Mouse (Mus musculus) neural tube, embryonic 14.5 days (tissue): ENCODE measurements around the gene Brf1. TPM values are rescaled to one million over a fixed set of nuclear protein-coding genes. Genes with fewer than 3 reads are reported as not detected.

Experiments
- ATAC-seq: fragments of 200-750 bp; cut with Nextera tagmentation; 2 replicates; pipeline ENCODE4 v1.8.0; 2017; ENCODE audit warnings: low read depth, mild to moderate bottlenecking, moderate TSS enrichment, moderate library complexity
- H3K27ac ChIP-seq: fragments of 300-500 bp; sonication (generic); 2 replicates; pipeline ENCODE4 v1.5.1; 2014; ENCODE audit warnings: low read depth, mild to moderate bottlenecking, control low read depth, low read length, moderate library complexity, mixed read lengths
- H3K27me3 ChIP-seq: fragments of 300-500 bp; sonication (generic); 2 replicates; pipeline ENCODE4 v1.6.1; 2014; ENCODE audit warnings: low read length; ENCODE audit not compliant: control insufficient read depth, insufficient read depth
- H3K36me3 ChIP-seq: fragments of 300-500 bp; sonication (generic); 2 replicates; pipeline ENCODE4 v1.6.1; 2014; ENCODE audit warnings: low read length, mixed read lengths; ENCODE audit not compliant: control insufficient read depth, insufficient read depth
- H3K4me1 ChIP-seq: fragments of 300-500 bp; sonication (generic); 2 replicates; pipeline ENCODE4 v1.6.1; 2014; ENCODE audit warnings: low read length; ENCODE audit not compliant: control insufficient read depth, insufficient read depth
- H3K4me2 ChIP-seq: fragments of 300-500 bp; sonication (generic); 2 replicates; pipeline ENCODE4 v1.6.1; 2014; ENCODE audit warnings: mild to moderate bottlenecking, low read depth, low read length, control low read depth
- H3K4me3 ChIP-seq: fragments of 300-500 bp; sonication (generic); 2 replicates; pipeline ENCODE4 v1.5.1; 2014; ENCODE audit warnings: low read depth, low read length, control low read depth, mixed read lengths
- H3K9ac ChIP-seq: fragments of 300-500 bp; sonication (generic); replicated peaks from 2 replicates; pipeline ENCODE4 v1.6.1; 2014; ENCODE audit warnings: low read depth, mild to moderate bottlenecking, control low read depth, low read length, mixed read lengths
- H3K9me3 ChIP-seq: fragments of 300-500 bp; sonication (generic); 2 replicates; pipeline ENCODE4 v1.6.1; 2016; ENCODE audit warnings: low read length; ENCODE audit not compliant: control insufficient read depth
- WGBS: fragments of 180-500 bp; shearing (Covaris S2); extraction: QIAGEN DNeasy Blood & Tissue Kit; methylation state at CpG from one replicate; pipeline ENCODE4 v1.1.7; 2014; 5-methylcytosine and 5-hydroxymethylcytosine counted together
- polyA plus RNA-seq: library from polyadenylated mRNA; unstranded; fragments of >200 nt; fragmentation: Nextera tagmentation; extraction: Ambion mirVana; gene quantifications from 2 replicates; pipeline ENCODE4 v1.2.1, GENCODE M21; 2014

The Brf1 gene
- polyA plus RNA-seq, 1 experiment from 2014 or later: 52.1 TPM

- ATAC-seq: peak; percentile 18; the same call in 1 of the 2 replicates
- Histone ChIP-seq H3K36me3 (peaks cover 13% of the 10 kb centered on the region; the same call in 1 of the 2 replicates), H3K27me3 (no peaks in the 10 kb centered on the region), H3K9ac (no peak overlapping the region), H3K27ac (no peak overlapping the region), H3K4me1 (peaks cover 6% of the 10 kb centered on the region; the same call in 1 of the 2 replicates), H3K9me3 (no peaks in the 10 kb centered on the region), H3K4me2 (no peak overlapping the region), H3K4me3 (no peak overlapping the region)
- 29% methylated on average over 4 of the region's 4 CpGs for WGBS
These were observed 44.7 kb downstream of the Brf1 start for GRCm38 (mm10) chr12:112955800-112956199.

- Histone ChIP-seq H3K36me3 (no peaks in the 10 kb centered on the region), H3K9me3 (no peaks in the 10 kb centered on the region), H3K27me3 (no peaks in the 10 kb centered on the region), H3K4me1 (peaks cover 13% of the 10 kb centered on the region; the same call in 1 of the 2 replicates), H3K27ac (no peak overlapping the region), H3K9ac (no peak overlapping the region), H3K4me3 (no peak overlapping the region), H3K4me2 (no peak overlapping the region)
- WGBS: 89% methylated on average over 3 of the region's 3 CpGs
- ATAC-seq: no peak
These were observed 47.5 kb downstream of the Brf1 start for GRCm38 (mm10) chr12:112952926-112953565.

GRCm38 (mm10) chr12:112952433-112952832, 48.1 kb downstream of the Brf1 start:
- no peak overlapping the region for H3K4me3 ChIP-seq
- ATAC-seq: no peak
- H3K27ac ChIP-seq: no peak overlapping the region

GRCm38 (mm10) chr12:112951150-112951842, 49.2 kb downstream of the Brf1 start:
- Histone ChIP-seq H3K4me2 (peak overlapping the region; percentile 77), H3K27ac (peak overlapping the region; percentile 83), H3K36me3 (no peaks in the 10 kb centered on the region), H3K9ac (peak overlapping the region; percentile 72), H3K9me3 (no peaks in the 10 kb centered on the region), H3K4me1 (peaks cover 13% of the 10 kb centered on the region; the same call in 1 of the 2 replicates), H3K4me3 (no peak overlapping the region; the same call in 1 of the 2 replicates), H3K27me3 (no peaks in the 10 kb centered on the region)
- WGBS: 17% methylated on average over 7 of the region's 7 CpGs
- no peak for ATAC-seq

More at GRCm38 (mm10) chr12:112952433-112952832, 48.1 kb downstream of the Brf1 start:
- H3K4me2 ChIP-seq: no peak overlapping the region
- H3K9me3 ChIP-seq: no peaks in the 10 kb centered on the region
- no peak overlapping the region for H3K9ac ChIP-seq
- peaks cover 13% of the 10 kb centered on the region; the same call in 1 of the 2 replicates for H3K4me1 ChIP-seq
- WGBS: 56% methylated on average over 8 of the region's 8 CpGs
- no peaks in the 10 kb centered on the region for H3K36me3 ChIP-seq
- no peaks in the 10 kb centered on the region for H3K27me3 ChIP-seq

- Histone ChIP-seq H3K27ac (peak overlapping the region; percentile 83), H3K9me3 (no peaks in the 10 kb centered on the region), H3K27me3 (no peaks in the 10 kb centered on the region), H3K4me3 (peak overlapping the region; percentile 46), H3K36me3 (no peaks in the 10 kb centered on the region), H3K4me2 (peak overlapping the region; percentile 77), H3K4me1 (peaks cover 13% of the 10 kb centered on the region; the same call in 1 of the 2 replicates), H3K9ac (peak overlapping the region; percentile 72)
- 4% methylated on average over 6 of the region's 6 CpGs for WGBS
- peak; percentile 49 for ATAC-seq
These were observed 49.8 kb downstream of the Brf1 start for GRCm38 (mm10) chr12:112950761-112951129.

- H3K9me3 ChIP-seq: no peaks in the 10 kb centered on the region
- H3K27me3 ChIP-seq: no peaks in the 10 kb centered on the region
- no peaks in the 10 kb centered on the region for H3K36me3 ChIP-seq
- H3K4me3 ChIP-seq: peak overlapping the region; percentile 46
- under 1% methylated on average over 55 of the region's 58 CpGs for WGBS
- H3K27ac ChIP-seq: peak overlapping the region; percentile 83
- peaks cover 13% of the 10 kb centered on the region; the same call in 1 of the 2 replicates for H3K4me1 ChIP-seq
- H3K9ac ChIP-seq: peak overlapping the region; percentile 72
- H3K4me2 ChIP-seq: peak overlapping the region; percentile 77
- ATAC-seq: peak; percentile 91
These were observed 50.3 kb downstream of the Brf1 start for GRCm38 (mm10) chr12:112950040-112950760.

GRCm38 (mm10) chr12:112947307-112947706, 53.2 kb downstream of the Brf1 start:
- H3K4me2 ChIP-seq: no peak overlapping the region
- H3K9ac ChIP-seq: no peak overlapping the region
- ATAC-seq: no peak
- H3K36me3 ChIP-seq: no peaks in the 10 kb centered on the region
- WGBS: 25% methylated on average over 4 of the region's 4 CpGs
- H3K27me3 ChIP-seq: no peaks in the 10 kb centered on the region
- H3K4me3 ChIP-seq: no peak overlapping the region
- no peaks in the 10 kb centered on the region for H3K9me3 ChIP-seq
- peaks cover 13% of the 10 kb centered on the region; the same call in 1 of the 2 replicates for H3K4me1 ChIP-seq
- H3K27ac ChIP-seq: no peak overlapping the region

- Histone ChIP-seq H3K9ac (no peak overlapping the region), H3K4me1 (peaks cover 12% of the 10 kb centered on the region; the same call in 1 of the 2 replicates), H3K27me3 (no peaks in the 10 kb centered on the region), H3K36me3 (no peaks in the 10 kb centered on the region), H3K9me3 (no peaks in the 10 kb centered on the region), H3K27ac (no peak overlapping the region), H3K4me2 (no peak overlapping the region), H3K4me3 (no peak overlapping the region)
- WGBS: 98% methylated on average over 2 of the region's 2 CpGs
- ATAC-seq: no peak
These were observed 56.8 kb downstream of the Brf1 start for GRCm38 (mm10) chr12:112943669-112944068.
